Mouse (Mus musculus) hindbrain, postnatal 0 days (tissue): Measurements from ENCODE around the gene Cwc15. TPM values are rescaled to one million over a fixed set of nuclear protein-coding genes. Genes with fewer than 3 reads are reported as not detected.
A peak's percentile ranks its signal among the peaks of the same experiment; 100 is the strongest.

Source experiments
- ATAC-seq: fragments of 200-750 bp; cut with Nextera tagmentation; 2 replicates; pipeline ENCODE4 v1.8.0; 2017; ENCODE audit warnings: mild to moderate bottlenecking, moderate TSS enrichment, moderate library complexity
- DNase-seq: peaks from one replicate; pipeline ENCODE4 v3.0.0-alpha.2; 2015; ENCODE audit warnings: low spot score
- H3K27ac ChIP-seq: fragments of 300-500 bp; sonication (generic); 2 replicates; pipeline ENCODE4 v1.5.1; 2014; ENCODE audit warnings: mild to moderate bottlenecking
- H3K27me3 ChIP-seq: fragments of 300-500 bp; sonication (generic); 2 replicates; pipeline ENCODE4 v1.6.1; 2014; ENCODE audit warnings: low read length, mixed read lengths; ENCODE audit not compliant: insufficient read depth
- H3K36me3 ChIP-seq: fragments of 300-500 bp; sonication (generic); 2 replicates; pipeline ENCODE4 v1.6.1; 2014; ENCODE audit warnings: low read length, mixed read lengths; ENCODE audit not compliant: insufficient read depth
- H3K4me1 ChIP-seq: fragments of 300-500 bp; sonication (generic); 2 replicates; pipeline ENCODE4 v1.6.1; 2014; ENCODE audit warnings: antibody characterized with exemption, low read length, mixed read lengths; ENCODE audit not compliant: insufficient read depth
- H3K4me2 ChIP-seq: fragments of 300-500 bp; sonication (generic); 2 replicates; pipeline ENCODE4 v1.6.1; 2014; ENCODE audit warnings: low read depth, mild to moderate bottlenecking, low read length, moderate library complexity, mixed read lengths
- H3K4me3 ChIP-seq: fragments of 300-500 bp; sonication (generic); 2 replicates; pipeline ENCODE4 v1.5.1; 2014; ENCODE audit warnings: low read length
- H3K9ac ChIP-seq: fragments of 300-500 bp; sonication (generic); replicated peaks from 2 replicates; pipeline ENCODE4 v1.6.1; 2014; ENCODE audit warnings: mild to moderate bottlenecking, low read length, moderate library complexity, mixed read lengths
- H3K9me3 ChIP-seq: fragments of 300-500 bp; sonication (generic); 2 replicates; pipeline ENCODE4 v1.6.1; 2016; ENCODE audit warnings: low read length, mixed read lengths
- CTCF ChIP-seq: IDR thresholded peaks from 2 replicates; pipeline ENCODE4 v1.5.1; 2016; ENCODE audit warnings: antibody characterized with exemption, control low read depth, low read depth
- WGBS: fragments of 180-500 bp; shearing (Covaris S2); extraction: QIAGEN DNeasy Blood & Tissue Kit; methylation state at CpG from one replicate; pipeline ENCODE4 v1.1.7; 2014; 5-methylcytosine and 5-hydroxymethylcytosine counted together
- polyA plus RNA-seq: library from polyadenylated mRNA; unstranded; fragments of >200 nt; fragmentation: Nextera tagmentation; extraction: Ambion mirVana; gene quantifications from 2 replicates; pipeline ENCODE4 v1.2.1, GENCODE M21; 2015
- total RNA-seq: library from RNA; depleted of rRNA; stranded (reverse); fragments of >200 nt; gene quantifications from 2 replicates; pipeline ENCODE4 v1.2.3, GENCODE M21; 2014; rRNA removed

The Cwc15 gene
- total and polyA plus RNA-seq, 2 experiments from 2014 or later, result 24.4 to 139 TPM

GRCm38 (mm10) chr9:14547584-14548365 is 47.4 kb downstream of the Cwc15 start:
- Histone ChIP-seq H3K27ac (no peak overlapping the region), H3K4me3 (no peak overlapping the region), H3K4me2 (no peak overlapping the region), H3K4me1 (no peaks in the 10 kb centered on the region), H3K36me3 (peaks cover 18% of the 10 kb centered on the region; the same call in 1 of the 2 replicates), H3K27me3 (no peaks in the 10 kb centered on the region), H3K9ac (no peak overlapping the region), H3K9me3 (no peaks in the 10 kb centered on the region)
- no peak for TF ChIP-seq CTCF
- ATAC-seq (no peak), DNase-seq (no peak)
- 73% methylated on average over 12 of the region's 12 CpGs for WGBS

DNA sequence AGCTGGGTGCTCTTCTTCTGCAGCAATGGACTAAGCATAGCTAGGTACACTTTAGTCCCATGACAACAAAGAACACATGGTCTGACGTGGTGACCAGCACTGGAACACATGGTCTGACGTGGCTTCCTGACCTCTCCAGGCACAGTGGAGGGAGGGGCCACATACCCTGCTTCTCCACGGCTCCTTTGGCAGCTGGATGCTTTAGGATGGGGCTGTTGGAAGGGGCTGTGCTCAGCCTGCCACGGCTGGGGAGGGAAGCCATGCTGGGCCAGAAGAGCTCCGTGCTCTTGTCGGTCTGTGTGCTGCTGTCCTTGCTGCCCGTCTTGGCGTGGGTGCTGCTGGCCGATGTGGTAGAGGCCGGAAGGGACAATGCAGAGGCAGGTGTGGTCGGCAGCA is 47.9 kb downstream of the Cwc15 start:
- 82% methylated on average over 11 of the region's 11 CpGs for WGBS
- Histone ChIP-seq H3K9me3 (no peaks in the 10 kb centered on the region), H3K4me2 (no peak overlapping the region), H3K27ac (no peak overlapping the region), H3K9ac (no peak overlapping the region), H3K36me3 (peaks cover 18% of the 10 kb centered on the region; the same call in 1 of the 2 replicates), H3K27me3 (no peaks in the 10 kb centered on the region), H3K4me1 (no peaks in the 10 kb centered on the region), H3K4me3 (no peak overlapping the region)
- no peak for ATAC-seq
- no peak for TF ChIP-seq CTCF
- DNase-seq, result no peak

- Histone ChIP-seq H3K4me3 (no peak overlapping the region), H3K36me3 (peaks cover 5% of the 10 kb centered on the region; the same call in 1 of the 2 replicates), H3K4me1 (no peaks in the 10 kb centered on the region), H3K4me2 (no peak overlapping the region), H3K27me3 (no peaks in the 10 kb centered on the region), H3K9me3 (no peaks in the 10 kb centered on the region), H3K27ac (no peak overlapping the region), H3K9ac (no peak overlapping the region)
- ATAC-seq (no peak), DNase-seq (no peak)
- 87% methylated on average over 10 of the region's 10 CpGs for WGBS
- no peak for TF ChIP-seq CTCF
These were observed 57.9 kb downstream of the Cwc15 start for GRCm38 (mm10) chr9:14558332-14558731.

DNA sequence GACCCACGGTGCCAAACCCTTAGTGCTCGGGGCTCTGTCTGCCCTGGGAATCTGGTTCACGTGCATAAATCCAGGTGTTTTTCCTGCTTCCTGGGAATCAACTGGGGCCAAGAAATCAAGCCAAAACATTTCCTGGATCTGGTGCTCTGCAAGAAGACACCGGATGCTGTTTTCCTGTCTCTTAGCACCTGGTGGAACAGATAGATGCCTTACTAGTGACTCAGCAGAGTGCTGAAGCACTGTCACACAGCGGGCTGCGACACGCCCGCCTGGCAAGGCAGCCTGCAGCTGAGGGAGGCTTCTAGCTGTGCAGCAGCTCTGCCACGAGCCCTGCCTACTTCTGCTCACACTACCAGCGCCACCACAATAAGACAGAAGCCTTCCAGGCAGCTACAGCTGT is 59.0 kb downstream of the Cwc15 start:
- H3K9ac ChIP-seq, result no peak overlapping the region
- TF ChIP-seq CTCF, result no peak
- H3K27me3 ChIP-seq, result no peaks in the 10 kb centered on the region
- no peak overlapping the region for H3K4me2 ChIP-seq
- ATAC-seq (0 out of 2 replicates have a peak, but pooled peaks have one; percentile 57), DNase-seq (no peak)
- no peaks in the 10 kb centered on the region for H3K4me1 ChIP-seq
- peaks cover 5% of the 10 kb centered on the region; the same call in 1 of the 2 replicates for H3K36me3 ChIP-seq
- H3K4me3 ChIP-seq, result no peak overlapping the region
- 70% methylated on average over 10 of the region's 10 CpGs for WGBS
- no peaks in the 10 kb centered on the region for H3K9me3 ChIP-seq
- no peak overlapping the region for H3K27ac ChIP-seq

- Histone ChIP-seq H3K36me3 (peaks cover 5% of the 10 kb centered on the region; the same call in 1 of the 2 replicates), H3K9me3 (no peaks in the 10 kb centered on the region), H3K27me3 (no peaks in the 10 kb centered on the region), H3K27ac (no peak overlapping the region), H3K4me1 (no peaks in the 10 kb centered on the region), H3K4me2 (no peak overlapping the region), H3K9ac (no peak overlapping the region), H3K4me3 (no peak overlapping the region)
- WGBS, result 74% methylated on average over 9 of the region's 9 CpGs
- no peak for TF ChIP-seq CTCF
- ATAC-seq (0 out of 2 replicates have a peak, but pooled peaks have one; percentile 11), DNase-seq (no peak)
These were observed 59.6 kb downstream of the Cwc15 start for GRCm38 (mm10) chr9:14559996-14560395.

Other genes with a start within 250 kb of the Cwc15 start
- 49.3 and 54.2 TPM in 2 replicates for gene Sesn3, start 225.6 kb upstream of the Cwc15 start, total RNA-seq
- gene Sesn3, start 225.6 kb upstream of the Cwc15 start, polyA plus RNA-seq, result 24.0 and 24.1 TPM in 2 replicates
- 85.8 and 94.7 TPM in 2 replicates for gene Endod1, start 119.1 kb upstream of the Cwc15 start, total RNA-seq
- gene Endod1, start 119.1 kb upstream of the Cwc15 start, polyA plus RNA-seq, result 40.1 and 41.1 TPM in 2 replicates
- gene Kdm4d, start 135 bp upstream of the Cwc15 start, total RNA-seq, result 2.1 and 2.6 TPM in 2 replicates
- gene Kdm4d, start 135 bp upstream of the Cwc15 start, polyA plus RNA-seq, result 2.0 TPM in 2 replicates
- gene Amotl1, start 144.4 kb downstream of the Cwc15 start, total RNA-seq, result 22.9 and 27.0 TPM in 2 replicates
- gene Amotl1, start 144.4 kb downstream of the Cwc15 start, polyA plus RNA-seq, result 4.2 and 4.4 TPM in 2 replicates
- 0.36 and 0.42 TPM in 2 replicates for gene Piwil4, start 240.1 kb downstream of the Cwc15 start, total RNA-seq
- gene Piwil4, start 240.1 kb downstream of the Cwc15 start, polyA plus RNA-seq, result 0.48 and 0.66 TPM in 2 replicates